Mouse (Mus musculus) kidney, adult 10 weeks (tissue): ENCODE measurements around the gene Mpp6. TPM values are rescaled to one million over a fixed set of nuclear protein-coding genes. Genes with fewer than 3 reads are reported as not detected.

Experiments
- polyA plus RNA-seq: library from polyadenylated mRNA; stranded (reverse); fragments of 350-450 nt; fragmentation: Illumina TruSeq; extraction: RNeasy Lipid Tissue Mini Kit (QIAGEN cat#74804); gene quantifications from one replicate; pipeline ENCODE4 v1.2.3, GENCODE M21; 2014; ENCODE audit warnings: low read depth, low replicate concordance

Mpp6 gene
- polyA plus RNA-seq: 170 TPM

GRCm38 (mm10) chr6:50109757-50110378, at the start of gene Mpp6:
TSS of gene Mpp6 (plus strand) at chr6:50110241.

Other genes with a start within 250 kb of the Mpp6 start
- gene Gsdme, start 153.6 kb downstream of the Mpp6 start, polyA plus RNA-seq: 5.8 TPM